In genomic region chr6:114737931-114738759, GRCm38 (mm10) we compare ENCODE assay signal across 8 mouse cellular contexts.
DNase-seq lines count a peak whose midpoint lies in the region; ATAC-seq and TF ChIP-seq lines count a peak whose summit lies in the region.

No protein-coding gene starts in this region.

- peak overlapping the region; percentile 65 for H3K4me2 ChIP-seq in midbrain, embryonic 14.5 days (ENCODE audit: low read length)

- H3K27ac ChIP-seq in hindbrain, embryonic 10.5 days = peak overlapping the region; percentile 89
- no peak overlapping the region for H3K27ac ChIP-seq in midbrain, embryonic 14.5 days (replicated peaks; ENCODE audit: low read depth, low read length)

- peaks cover 18% of the 10 kb centered on the region; the same call in 1 of the 2 replicates for H3K36me3 ChIP-seq in hindbrain, embryonic 10.5 days
- H3K36me3 ChIP-seq in midbrain, embryonic 14.5 days (ENCODE audit: control insufficient read depth, insufficient read depth, low read length) = no peaks in the 10 kb centered on the region

- TF ChIP-seq CTCF in lung, adult 2 months (IDR thresholded peaks at IDR 0.05; ENCODE audit: insufficient read depth, low read length) = no peak

- no peaks in the 10 kb centered on the region for H3K4me1 ChIP-seq in lung, adult 2 months (ENCODE audit: control insufficient read depth, insufficient read depth, low read length)
- peaks cover 11% of the 10 kb centered on the region for H3K4me1 ChIP-seq in hindbrain, embryonic 10.5 days (replicated peaks)
- H3K4me1 ChIP-seq in midbrain, embryonic 14.5 days (ENCODE audit: control insufficient read depth, insufficient read depth, low read length) = peaks cover 5% of the 10 kb centered on the region

- peaks cover 16% of the 10 kb centered on the region for H3K27me3 ChIP-seq in hindbrain, embryonic 10.5 days (ENCODE audit: insufficient read depth, poor library complexity, severe bottlenecking)
- H3K27me3 ChIP-seq in midbrain, embryonic 14.5 days (ENCODE audit: control insufficient read depth, insufficient read depth, low read length) = no peaks in the 10 kb centered on the region

- H3K9me3 ChIP-seq in hindbrain, embryonic 10.5 days = no peaks in the 10 kb centered on the region; the same call in 1 of the 2 replicates
- H3K9me3 ChIP-seq in midbrain, embryonic 14.5 days (ENCODE audit: control insufficient read depth, low read length) = peaks cover 13% of the 10 kb centered on the region; the same call in 1 of the 2 replicates

- peak; percentile 35 for DNase-seq in adrenal gland, adult 2 months
- DNase-seq in adrenal gland, postnatal 4 days (ENCODE audit: low spot score in 2 of 2) = no peak
- DNase-seq in lung, postnatal 10 days = peak; percentile 19
- no peak for DNase-seq in lung, adult 2 months
- peak; percentile 62 for DNase-seq in hindbrain, embryonic 10.5 days (ENCODE audit: low spot score)
- peak; percentile 73 for DNase-seq in midbrain, embryonic 14.5 days
- DNase-seq in urinary bladder, postnatal 25 days (ENCODE audit: low spot score) = no peak
- DNase-seq in natural killer cell, adult 2 months (ENCODE audit: low spot score in 2 of 2) = no peak

- TF ChIP-seq POLR2A in lung, adult 2 months (IDR thresholded peaks at IDR 0.05; ENCODE audit: borderline replicate concordance, extremely low read depth, low read depth, low read length) = no peak

- H3K4me3 ChIP-seq in lung, adult 2 months (replicated peaks; ENCODE audit: extremely low read depth, low read depth, low read length) = no peak overlapping the region
- peak overlapping the region; percentile 54 for H3K4me3 ChIP-seq in hindbrain, embryonic 10.5 days
- peak overlapping the region; percentile 26 for H3K4me3 ChIP-seq in midbrain, embryonic 14.5 days (replicated peaks; ENCODE audit: low read depth, low read length)

- peak; percentile 69; the same call in 1 of the 2 replicates for ATAC-seq in midbrain, embryonic 14.5 days (ENCODE audit: low FRiP score, low TSS enrichment)

- WGBS in lung, adult 2 months = 32% methylated on average over 44 of the region's 46 CpGs
- WGBS in hindbrain, embryonic 10.5 days = 11% methylated on average over 46 of the region's 46 CpGs
- 11% methylated on average over 46 of the region's 46 CpGs for WGBS in midbrain, embryonic 14.5 days

- H3K9ac ChIP-seq in midbrain, embryonic 14.5 days (replicated peaks; ENCODE audit: low read length) = peak overlapping the region; percentile 73

Comparison
In these comparisons a context has a peak if more than half of its experiments do, and no peak if none do; other contexts are left out.
1. DNase-seq: peak in adrenal gland, adult 2 months (single experiment), lung, postnatal 10 days (single experiment), hindbrain, embryonic 10.5 days (single experiment) and midbrain, embryonic 14.5 days (single experiment); none in adrenal gland, postnatal 4 days (0 of 2), lung, adult 2 months (single experiment), urinary bladder, postnatal 25 days (single experiment) and natural killer cell, adult 2 months (0 of 2).